In the genomic region with DNA sequence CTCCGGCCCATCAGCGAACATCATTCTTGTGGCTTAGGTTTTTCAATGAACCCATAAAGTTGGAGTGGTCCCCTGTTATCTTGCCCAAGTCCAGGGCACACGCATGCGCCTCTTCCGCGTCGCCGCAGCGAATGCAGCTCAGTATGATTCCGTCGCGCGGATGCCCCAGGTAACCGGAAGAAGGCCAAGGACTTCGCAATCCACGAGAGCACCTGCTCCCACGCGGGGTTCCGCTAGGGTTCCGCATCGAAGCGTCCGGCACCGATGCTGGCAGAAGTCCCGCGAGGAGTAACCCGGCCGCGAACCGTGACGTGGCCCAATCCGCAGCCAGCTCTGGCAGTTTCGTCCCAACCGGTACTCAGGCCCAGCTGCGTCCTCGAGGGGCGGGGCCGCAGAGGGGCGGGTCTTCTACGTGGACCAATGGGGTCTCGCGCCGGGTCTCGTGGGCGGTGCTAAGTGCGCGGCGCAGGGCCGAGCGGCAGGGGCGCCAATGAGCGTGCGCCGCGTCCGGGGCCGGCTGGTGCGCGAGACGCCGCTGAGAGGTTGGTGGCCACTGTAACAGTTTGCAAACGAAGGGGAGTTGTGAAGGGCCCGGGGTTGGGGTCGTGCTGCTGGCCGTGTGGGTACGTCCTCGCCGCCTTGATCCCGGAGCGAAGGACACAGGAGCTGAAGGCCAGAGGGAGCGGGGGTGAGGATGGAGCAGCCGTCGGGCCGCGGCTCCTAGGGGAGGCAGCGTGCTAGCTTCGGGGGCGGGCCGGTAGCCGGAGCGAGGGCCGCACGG, we compare ENCODE assay signal across 8 mouse cellular contexts. TPM values are rescaled to one million over a fixed set of nuclear protein-coding genes. Genes with fewer than 3 reads are reported as not detected.
A peak's percentile ranks its signal among the peaks of the same experiment; 100 is the strongest.
DNase-seq lines count a peak whose midpoint lies in the region; ATAC-seq and TF ChIP-seq lines count a peak whose summit lies in the region.

A gene (plus strand): TSS at position 437 of the 781 bp plus-strand sequence.

- no peak for TF ChIP-seq CTCF in lung, adult 2 months (IDR thresholded peaks at IDR 0.05; ENCODE audit: insufficient read depth, low read length)

- peak; percentile 82; the same call in 1 of the 2 replicates for TF ChIP-seq POLR2A in lung, adult 2 months (IDR thresholded peaks at IDR 0.05; ENCODE audit: borderline replicate concordance, extremely low read depth, low read depth, low read length)

- DNase-seq in ES-E14 (ENCODE audit: low read depth, low spot score), result peak; percentile 94
- peak; percentile 99 for DNase-seq in cerebellum, adult 11-12 months
- DNase-seq in heart, postnatal 25 days (ENCODE audit: low spot score), result peak; percentile 98
- peak; percentile 99 for DNase-seq in layer of hippocampus, adult 18-20 months (ENCODE audit: low spot score in 2 of 2)
- DNase-seq in lung, adult 2 months, result peak; percentile 100
- DNase-seq in thymus, adult 18-20 months, result peak; percentile 98 to 99

- WGBS in forebrain, embryonic 15.5 days, result under 1% methylated on average over 83 of the region's 83 CpGs
- under 1% methylated on average over 83 of the region's 83 CpGs for WGBS in lung, adult 2 months

- intact Hi-C loops in heart, postnatal 25 days (cut with DNase I), result no loop called here

- peak within 1 kb of the TSS; percentile 88 to 93 for H3K4me3 ChIP-seq in ES-E14 (ENCODE audit: insufficient read depth in 1 of 2, low read depth in 1 of 2, low read length in 2 of 2, poor library complexity in 1 of 2, severe bottlenecking in 1 of 2)
- peak within 1 kb of the TSS; percentile 89 for H3K4me3 ChIP-seq in forebrain, embryonic 15.5 days
- peak within 1 kb of the TSS; percentile 93 for H3K4me3 ChIP-seq in lung, adult 2 months (replicated peaks; ENCODE audit: extremely low read depth, low read depth, low read length)

- H3K4me2 ChIP-seq in forebrain, embryonic 15.5 days (replicated peaks), result peak within 1 kb of the TSS; percentile 84

- H3K27me3 ChIP-seq in forebrain, embryonic 15.5 days, result no peaks in the 10 kb centered on the region

- no peaks in the 10 kb centered on the region for H3K9me3 ChIP-seq in ES-E14 (ENCODE audit: control insufficient read depth, insufficient read depth, low read depth, low read length)
- H3K9me3 ChIP-seq in forebrain, embryonic 15.5 days, result no peaks in the 10 kb centered on the region

- H3K27ac ChIP-seq in ES-E14 (ENCODE audit: insufficient read depth, low read depth, low read length, poor library complexity, severe bottlenecking), result peak within 1 kb of the TSS; percentile 80
- H3K27ac ChIP-seq in forebrain, embryonic 15.5 days (replicated peaks), result peak within 1 kb of the TSS; percentile 93

- peaks cover 25% of the 10 kb centered on the region for H3K36me3 ChIP-seq in ES-E14 (ENCODE audit: control insufficient read depth, insufficient read depth, low read length, poor library complexity, severe bottlenecking)
- H3K36me3 ChIP-seq in forebrain, embryonic 15.5 days, result peaks cover 34% of the 10 kb centered on the region

- H3K9ac ChIP-seq in ES-E14 (ENCODE audit: insufficient read depth, low read depth, low read length, poor library complexity, severe bottlenecking), result peak within 1 kb of the TSS; percentile 94
- peak within 1 kb of the TSS; percentile 93 for H3K9ac ChIP-seq in forebrain, embryonic 15.5 days (replicated peaks)

- in situ Hi-C loops in ES-E14 (cut with MboI; ENCODE audit: low sequenced_read_pairs in 2 of 2, unreplicated experiment in 2 of 2), result no loop called here

- peaks cover 6 to 7% of the 10 kb centered on the region in 2 experiments; a peak in 2 of 4 replicates for H3K4me1 ChIP-seq in ES-E14 (ENCODE audit: control insufficient read depth in 2 of 2, insufficient read depth in 2 of 2, low read length in 2 of 2, poor library complexity in 1 of 2)
- peaks cover 23% of the 10 kb centered on the region for H3K4me1 ChIP-seq in forebrain, embryonic 15.5 days
- H3K4me1 ChIP-seq in lung, adult 2 months (ENCODE audit: control insufficient read depth, insufficient read depth, low read length), result peaks cover 9% of the 10 kb centered on the region

- peak; percentile 99 for ATAC-seq in forebrain, embryonic 15.5 days (replicated peaks)
- ATAC-seq in neutrophil, adult 5-6 weeks (ENCODE audit: extremely low read depth, insufficient number of reproducible peaks, low FRiP score, poor library complexity, severe bottlenecking), result peak; percentile 94

TF ChIP-seq in ES-E14, 5 proteins besides CTCF, POLR2A, EP300 and RAD21:
- TF ChIP-seq ZC3H11A (IDR thresholded peaks at IDR 0.05; ENCODE audit: borderline replicate concordance, low read depth, low read length), result no peak
- no peak for TF ChIP-seq ZNF384 (IDR thresholded peaks at IDR 0.05; ENCODE audit: low read depth, low read length)
- TF ChIP-seq MAFK (IDR thresholded peaks at IDR 0.05; ENCODE audit: insufficient read depth, low read depth, low read length), result no peak
- TF ChIP-seq CHD2 (IDR thresholded peaks at IDR 0.05; ENCODE audit: low read depth, low read length), result peak; percentile 92
- 0 out of 2 replicates have a peak, but pooled peaks have one; percentile 35 for TF ChIP-seq HCFC1 (IDR thresholded peaks at IDR 0.05; ENCODE audit: borderline replicate concordance, insufficient read depth, low read length)

RNA-seq across cellular contexts. Expression of the gene that starts here (rescaled TPM):
- total RNA-seq in ES-E14 (2012; rRNA removed), result 246 and 320 TPM in 2 replicates
- 21.6 and 22.0 TPM in 2 replicates for polyA plus RNA-seq in forebrain, embryonic 15.5 days (2015; fragmentation: Nextera tagmentation; extraction: Ambion mirVana)
- 10 to 100 TPM; 70.2 to 78.9 TPM for total RNA-seq in heart, postnatal 25 days (2021)
- 100 to 1,000 TPM; 130 to 141 TPM for total RNA-seq in layer of hippocampus, adult 18-20 months (2021)
- polyA plus RNA-seq in lung, adult 2 months (2012; rRNA removed), result 43.2 and 49.6 TPM in 2 replicates
- 39.9 and 42.2 TPM in 2 replicates for total RNA-seq in neutrophil, adult 5-6 weeks (2017)

Comparison
In these comparisons a context has a peak if more than half of its experiments do, and no peak if none do; other contexts are left out.
1. Peak in every context shown above with its lines: DNase-seq, ATAC-seq, H3K4me3 ChIP-seq and H3K27ac ChIP-seq.